Mouse (Mus musculus): Measurements from ENCODE around the gene Yy1.
A peak's percentile ranks its signal among the peaks of the same experiment; 100 is the strongest.

Yy1 gene

DNA sequence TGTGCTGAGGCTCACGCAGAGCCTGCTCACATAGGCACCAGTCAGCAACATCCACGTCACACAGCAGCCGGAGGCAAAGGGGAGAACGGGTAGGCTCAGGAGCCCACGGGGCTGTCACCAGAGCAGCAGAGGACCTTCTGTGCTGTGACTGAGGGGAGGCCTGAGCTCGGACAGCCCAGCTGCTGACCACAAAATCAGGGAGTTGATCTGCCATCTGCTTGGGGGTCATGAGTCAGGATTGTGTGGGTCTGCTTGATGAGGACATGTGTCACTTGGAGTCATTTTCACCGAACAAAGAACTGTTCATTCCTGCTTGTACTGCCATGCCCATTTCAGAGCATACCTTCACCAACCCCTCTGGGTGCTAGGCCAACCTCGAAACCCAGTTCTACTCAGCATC, 63.4 kb downstream of the Yy1 start:
- no peak for TF ChIP-seq GATA4 (IDR thresholded peaks at IDR 0.05; ENCODE audit: insufficient replicate concordance, low read length)

DNA sequence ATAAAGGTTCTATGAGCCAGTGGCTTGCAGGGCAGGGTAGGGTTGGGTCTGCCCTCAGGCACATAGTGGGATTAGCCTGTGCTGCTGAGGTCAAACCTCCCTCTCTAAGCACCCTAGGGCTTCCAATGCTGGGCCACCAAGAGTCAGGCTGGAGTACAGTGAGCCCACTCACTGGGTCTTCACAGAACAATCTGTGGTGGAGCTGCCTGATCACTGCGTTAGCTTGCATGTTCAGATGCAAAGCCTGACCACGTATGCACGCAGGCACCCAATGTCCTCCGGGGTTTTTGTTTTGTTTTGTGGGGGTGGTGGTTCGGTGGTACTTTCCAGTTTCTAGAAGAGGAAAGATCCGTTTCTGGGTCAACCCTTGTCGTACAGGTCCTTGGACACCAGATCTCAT, 64.3 kb downstream of the Yy1 start:
- TF ChIP-seq GATA4 (IDR thresholded peaks at IDR 0.05; ENCODE audit: insufficient replicate concordance, low read length), result no peak

- TF ChIP-seq GATA4 (IDR thresholded peaks at IDR 0.05; ENCODE audit: insufficient replicate concordance, low read length), result no peak
Measured at GRCm38 (mm10) chr12:108857589-108858184, 64.9 kb downstream of the Yy1 start.

DNA sequence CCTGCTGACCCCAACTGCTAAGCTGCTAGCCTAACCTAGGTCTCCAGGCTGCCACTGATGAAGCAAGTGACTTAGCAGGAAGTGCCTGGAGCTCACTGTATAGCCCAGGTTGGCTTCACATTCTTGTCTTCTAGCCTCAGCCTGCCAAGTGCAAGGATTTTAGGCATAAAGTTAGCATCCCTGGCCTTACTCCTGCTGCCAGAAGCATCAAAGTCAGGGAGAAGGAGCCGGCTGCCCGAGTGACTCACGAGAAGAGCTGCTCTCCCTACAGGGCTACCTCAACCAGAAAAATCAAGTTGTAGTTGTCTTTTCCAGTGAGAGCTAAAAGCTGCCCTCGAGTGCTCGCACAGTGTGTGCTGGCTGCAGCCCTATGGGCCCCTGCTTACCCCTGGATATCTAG, 65.7 kb downstream of the Yy1 start:
- no peak for TF ChIP-seq GATA4 (IDR thresholded peaks at IDR 0.05; ENCODE audit: insufficient replicate concordance, low read length)

GRCm38 (mm10) chr12:108865007-108865494, 72.3 kb downstream of the Yy1 start:
- peak; percentile 52; the same call in 1 of the 2 replicates for TF ChIP-seq GATA4 (IDR thresholded peaks at IDR 0.05; ENCODE audit: insufficient replicate concordance, low read length)

- TF ChIP-seq GATA4 (IDR thresholded peaks at IDR 0.05; ENCODE audit: insufficient replicate concordance, low read length), result no peak
Measured at GRCm38 (mm10) chr12:108869575-108869974, 76.8 kb downstream of the Yy1 start.

Data from liver, adult (tissue).